In genomic region chr5:20997555-20997954, GRCm38 (mm10) we compare ENCODE assay signal across 17 mouse cellular contexts. TPM values are rescaled to one million over a fixed set of nuclear protein-coding genes. Genes with fewer than 3 reads are reported as not detected.
DNase-seq lines count a peak whose midpoint lies in the region; ATAC-seq and TF ChIP-seq lines count a peak whose summit lies in the region.
"Had no signal": no experiment of that assay in that cellular context is flagged by ENCODE, and none has a peak within 500 bp of the region (broad histone marks: within the 10 kb centered on the region; RNA-seq: fewer than 3 reads in every experiment).

No protein-coding gene starts in this region.

- no peak for TF ChIP-seq CTCF in G1E (IDR thresholded peaks at IDR 0.05; ENCODE audit: low read depth, low read length)
- TF ChIP-seq CTCF in liver, embryonic 14.5 days (IDR thresholded peaks at IDR 0.05; ENCODE audit: low read depth) = no peak

- H3K4me3 ChIP-seq in G1E (ENCODE audit: low read depth, low read length) = peak overlapping the region; percentile 57; the same call in 1 of the 2 replicates
- H3K4me3 ChIP-seq in liver, embryonic 14.5 days (ENCODE audit: insufficient read depth in 1 of 2, low read depth in 2 of 2, low read length in 2 of 2) = no peak overlapping the region
- no peak overlapping the region for H3K4me3 ChIP-seq in forebrain, embryonic 10.5 days
- H3K4me3 ChIP-seq: embryonic facial prominence, embryonic 15.5 days; erythroblast, embryonic 14.5 days; forebrain, embryonic 12.5 days; heart, embryonic 12.5 days; hindbrain, embryonic 10.5 days had no signal

- no peak for DNase-seq in G1E (ENCODE audit: low spot score)
- peak; percentile 33 for DNase-seq in c-Kit-positive CD71-positive TER-119-negative erythroid progenitor cells, embryonic 14.5 days (ENCODE audit: low read depth)
- DNase-seq in liver, embryonic 14.5 days (ENCODE audit: low read depth in 3 of 3, low spot score in 3 of 3) = peak in 1 of 3 experiments; percentile 27
- DNase-seq in thymus, postnatal 10 days (ENCODE audit: low spot score in 2 of 2) = no peak
- no peak for DNase-seq in forebrain, embryonic 10.5 days (ENCODE audit: extremely low spot score, low spot score)
- DNase-seq: adrenal gland, postnatal 10 days; cerebellum, adult 18-20 months; cerebellum, adult 9-11 months; gastrocnemius, postnatal 14 days had no signal

- peak; percentile 44; the same call in 1 of the 2 replicates for TF ChIP-seq EP300 in liver, embryonic 14.5 days (IDR thresholded peaks at IDR 0.05; ENCODE audit: low read depth)

- peaks cover 72% of the 10 kb centered on the region for H3K36me3 ChIP-seq in G1E (replicated peaks)
- H3K36me3 ChIP-seq in liver, embryonic 14.5 days (replicated peaks; ENCODE audit: control insufficient read depth, insufficient read depth, low read depth) = peaks cover 34% of the 10 kb centered on the region
- peaks cover 97% of the 10 kb centered on the region for H3K36me3 ChIP-seq in forebrain, embryonic 10.5 days (replicated peaks)

- 52% methylated on average over 6 of the region's 6 CpGs for WGBS in liver, embryonic 14.5 days (ENCODE audit: insufficient replicate concordance)
- 98% methylated on average over 6 of the region's 6 CpGs for WGBS in forebrain, embryonic 10.5 days

- H3K9me3 ChIP-seq in G1E (replicated peaks) = no peaks in the 10 kb centered on the region
- H3K9me3 ChIP-seq in liver, embryonic 14.5 days (ENCODE audit: control insufficient read depth, low read length) = no peaks in the 10 kb centered on the region
- H3K9me3 ChIP-seq in forebrain, embryonic 10.5 days = peaks cover 8% of the 10 kb centered on the region; the same call in 1 of the 2 replicates
- H3K9me3 ChIP-seq: embryonic facial prominence, embryonic 15.5 days had no signal

- no peak for ATAC-seq in G1E (ENCODE audit: extremely low read depth, insufficient number of reproducible peaks, low FRiP score, poor library complexity, severe bottlenecking)
- ATAC-seq in liver, embryonic 14.5 days (ENCODE audit: insufficient read depth) = peak; percentile 34; the same call in 1 of the 2 replicates
- ATAC-seq in megakaryocyte-erythroid progenitor cell, adult 5-6 weeks (replicated peaks; ENCODE audit: low FRiP score, low TSS enrichment, poor library complexity, severe bottlenecking) = peak; percentile 64
- ATAC-seq: forebrain, embryonic 16.5 days had no signal

- H3K4me1 ChIP-seq in G1E (ENCODE audit: insufficient read depth, low read depth, low read length) = peaks cover 46% of the 10 kb centered on the region
- peaks cover 0 to 19% of the 10 kb centered on the region in 2 experiments; a peak in 2 of 4 replicates for H3K4me1 ChIP-seq in liver, embryonic 14.5 days (replicated peaks; ENCODE audit: control insufficient read depth in 2 of 2, insufficient read depth in 2 of 2, low read length in 1 of 2)
- no peaks in the 10 kb centered on the region for H3K4me1 ChIP-seq in forebrain, embryonic 10.5 days
- H3K4me1 ChIP-seq: embryonic facial prominence, embryonic 15.5 days; forebrain, embryonic 12.5 days; heart, embryonic 12.5 days; hindbrain, embryonic 10.5 days had no signal

- H3K9ac ChIP-seq in liver, embryonic 14.5 days (replicated peaks) = no peak overlapping the region
- H3K9ac ChIP-seq: embryonic facial prominence, embryonic 15.5 days; forebrain, embryonic 12.5 days; heart, embryonic 12.5 days; hindbrain, embryonic 14.5 days had no signal

- H3K27ac ChIP-seq in liver, embryonic 14.5 days = no peak overlapping the region
- H3K27ac ChIP-seq in forebrain, embryonic 10.5 days = no peak overlapping the region
- H3K27ac ChIP-seq: embryonic facial prominence, embryonic 15.5 days; forebrain, embryonic 12.5 days; hindbrain, embryonic 10.5 days; hindbrain, embryonic 14.5 days had no signal

- H3K27me3 ChIP-seq in G1E (ENCODE audit: insufficient read depth, low read length) = no peaks in the 10 kb centered on the region
- no peaks in the 10 kb centered on the region for H3K27me3 ChIP-seq in liver, embryonic 14.5 days (ENCODE audit: control insufficient read depth, insufficient read depth, low read length)
- no peaks in the 10 kb centered on the region for H3K27me3 ChIP-seq in forebrain, embryonic 10.5 days (ENCODE audit: poor library complexity, severe bottlenecking)
- H3K27me3 ChIP-seq: embryonic facial prominence, embryonic 15.5 days; forebrain, embryonic 12.5 days; heart, embryonic 12.5 days had no signal

- no peak overlapping the region for H3K4me2 ChIP-seq in liver, embryonic 14.5 days (ENCODE audit: low read depth)
- H3K4me2 ChIP-seq: embryonic facial prominence, embryonic 15.5 days; forebrain, embryonic 12.5 days; heart, embryonic 12.5 days; hindbrain, embryonic 14.5 days had no signal

RNA-seq across cellular contexts. Expression of gene Rsbn1l, which starts 41.4 kb away (rescaled TPM):
- 90.5 and 90.8 TPM in 2 replicates for total RNA-seq in G1E (2014; fragmentation: Nextera tagmentation)
- total RNA-seq in G1E (2017) = 63.7 and 69.7 TPM in 2 replicates
- polyA plus RNA-seq in G1E (2012) = 15.7 and 16.7 TPM in 2 replicates
- polyA plus RNA-seq in liver, embryonic 14.5 days (2012; rRNA removed) = 3.5 and 4.6 TPM in 2 replicates
- 3.7 and 4.2 TPM in 2 replicates for polyA plus RNA-seq in liver, embryonic 14.5 days (2014; fragmentation: Nextera tagmentation; extraction: Ambion mirVana)
- 30.6 and 43.0 TPM in 2 replicates for total RNA-seq in megakaryocyte-erythroid progenitor cell, adult 5-6 weeks (2014; fragmentation: Nextera tagmentation)
- 26.7 and 33.0 TPM in 2 replicates for total RNA-seq in megakaryocyte-erythroid progenitor cell, adult 5-6 weeks (2017)
- polyA plus RNA-seq in forebrain, embryonic 10.5 days (2016; fragmentation: Nextera tagmentation; extraction: Ambion mirVana) = 5.2 and 5.6 TPM in 2 replicates

RNA-seq across cellular contexts. Expression of gene Ptpn12, which starts 58.2 kb away (rescaled TPM):
- total RNA-seq in G1E (2014; fragmentation: Nextera tagmentation) (112 and 137 TPM in 2 replicates), G1E (2017) (84.7 and 95.6 TPM in 2 replicates)
- polyA plus RNA-seq in G1E (2012) = 25.4 and 59.0 TPM in 2 replicates
- 12.5 and 18.6 TPM in 2 replicates for polyA plus RNA-seq in liver, embryonic 14.5 days (2012; rRNA removed)
- polyA plus RNA-seq in liver, embryonic 14.5 days (2014; fragmentation: Nextera tagmentation; extraction: Ambion mirVana) = 14.4 and 15.0 TPM in 2 replicates
- total RNA-seq in megakaryocyte-erythroid progenitor cell, adult 5-6 weeks (2014; fragmentation: Nextera tagmentation) = 61.3 and 82.5 TPM in 2 replicates
- 35.8 and 52.0 TPM in 2 replicates for total RNA-seq in megakaryocyte-erythroid progenitor cell, adult 5-6 weeks (2017)
- polyA plus RNA-seq in forebrain, embryonic 10.5 days (2016; fragmentation: Nextera tagmentation; extraction: Ambion mirVana) = 23.6 and 24.5 TPM in 2 replicates
